Mouse (Mus musculus) bone marrow macrophage, adult 2 months (primary cell): ENCODE measurements around the gene 2510039O18Rik. TPM values are rescaled to one million over a fixed set of nuclear protein-coding genes. Genes with fewer than 3 reads are reported as not detected.

Experiments used
- H3K27ac ChIP-seq: 2 replicates; pipeline ENCODE4 v1.5.1; 2012; ENCODE audit warnings: low read depth, low read length; ENCODE audit not compliant: insufficient read depth
- H3K4me1 ChIP-seq: 2 replicates; pipeline ENCODE4 v1.6.1; 2012; ENCODE audit warnings: low read length; ENCODE audit not compliant: control insufficient read depth, insufficient read depth
- H3K4me3 ChIP-seq: 2 replicates; pipeline ENCODE4 v1.5.1; 2012; ENCODE audit warnings: mild to moderate bottlenecking, low read length, moderate library complexity; ENCODE audit not compliant: insufficient read depth
- CTCF ChIP-seq: IDR thresholded peaks from 2 replicates; pipeline ENCODE4 v1.5.1; 2012; ENCODE audit warnings: low read depth, mild to moderate bottlenecking, low read length, moderate library complexity
- POLR2A ChIP-seq: IDR thresholded peaks from 2 replicates; pipeline ENCODE4 v1.6.1; 2012; ENCODE audit warnings: mild to moderate bottlenecking, low read depth, low read length, borderline replicate concordance
- polyA plus RNA-seq: library from polyadenylated mRNA; stranded (reverse); fragments of >200 nt; gene quantifications from 2 replicates; pipeline ENCODE4 v1.2.4, GENCODE M21; 2012; ENCODE audit not compliant: missing spikeins, insufficient read depth, insufficient read length

The 2510039O18Rik gene
- polyA plus RNA-seq, 1 experiment: 57.5 TPM

- Histone ChIP-seq H3K27ac (no peak within 1 kb of the TSS), H3K4me3 (no peak within 1 kb of the TSS), H3K4me1 (no peaks in the 10 kb centered on the region)
- TF ChIP-seq CTCF (no peak), POLR2A (no peak)
These were observed 44.8 kb downstream of the 2510039O18Rik start, which contains the start of gene Nppb for GRCm38 (mm10) chr4:147985205-147986132. Gene Nppb (plus strand): TSS chr4:147985788.

- TF ChIP-seq POLR2A (no peak), CTCF (no peak)
- no peaks in the 10 kb centered on the region for H3K4me1 ChIP-seq
- H3K4me3 ChIP-seq: no peak overlapping the region
- H3K27ac ChIP-seq: no peak overlapping the region
These were observed 52.9 kb downstream of the 2510039O18Rik start for GRCm38 (mm10) chr4:147993571-147994095.

DNA sequence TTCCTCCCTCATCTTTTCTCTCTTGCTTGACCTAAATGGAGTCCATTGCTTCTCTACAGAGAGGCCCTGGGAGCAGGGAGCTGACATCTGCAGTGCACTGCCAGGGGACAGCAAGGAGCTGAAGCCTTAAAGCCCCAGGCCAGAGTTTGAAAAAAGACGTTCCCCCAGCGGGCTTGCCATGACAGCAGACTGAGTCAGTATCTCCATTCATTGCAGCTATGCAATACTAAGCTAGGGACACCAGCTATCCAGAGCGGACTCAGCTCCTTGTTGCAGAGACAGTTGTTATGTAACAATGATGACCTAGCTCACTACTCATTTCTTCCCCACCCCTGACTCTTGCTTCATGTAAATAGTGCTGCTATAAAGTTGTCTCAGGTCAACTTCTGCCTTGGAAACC, 54.6 kb downstream of the 2510039O18Rik start:
- no peaks in the 10 kb centered on the region for H3K4me1 ChIP-seq
- no peak overlapping the region for H3K27ac ChIP-seq
- TF ChIP-seq CTCF: no peak
- no peak for TF ChIP-seq POLR2A
- no peak overlapping the region for H3K4me3 ChIP-seq

Other genes with a start within 250 kb of the 2510039O18Rik start
- gene Zfp534, start 238.3 kb upstream of the 2510039O18Rik start, polyA plus RNA-seq: not detected in 2 replicates
- 34.6 and 38.2 TPM in 2 replicates for gene Zfp984, start 131.1 kb upstream of the 2510039O18Rik start, polyA plus RNA-seq
- 8.9 and 13.4 TPM in 2 replicates for gene Zfp933, start 92.5 kb upstream of the 2510039O18Rik start, polyA plus RNA-seq
- gene Miip, start 72.1 kb upstream of the 2510039O18Rik start, polyA plus RNA-seq: 37.6 and 37.7 TPM in 2 replicates
- gene Fv1, start 71.9 kb upstream of the 2510039O18Rik start, polyA plus RNA-seq: 2.2 and 2.9 TPM in 2 replicates
- 21.6 and 25.6 TPM in 2 replicates for gene Mfn2, start 36.2 kb upstream of the 2510039O18Rik start, polyA plus RNA-seq
- gene Plod1, start 4.1 kb upstream of the 2510039O18Rik start, polyA plus RNA-seq: 95.3 and 101 TPM in 2 replicates
- not detected in 2 replicates for gene Nppb, start 44.9 kb downstream of the 2510039O18Rik start, polyA plus RNA-seq
- not detected in 2 replicates for gene Nppa, start 59.8 kb downstream of the 2510039O18Rik start, polyA plus RNA-seq
- 8.2 and 9.0 TPM in 2 replicates for gene Clcn6, start 97.9 kb downstream of the 2510039O18Rik start, polyA plus RNA-seq
- 59.0 and 67.2 TPM in 2 replicates for gene Mthfr, start 98.2 kb downstream of the 2510039O18Rik start, polyA plus RNA-seq
- 34.0 and 34.7 TPM in 2 replicates for gene Agtrap, start 147.1 kb downstream of the 2510039O18Rik start, polyA plus RNA-seq
- gene Mad2l2, start 189.5 kb downstream of the 2510039O18Rik start, polyA plus RNA-seq: 30.5 and 30.6 TPM in 2 replicates
- gene Draxin, start 189.8 kb downstream of the 2510039O18Rik start, polyA plus RNA-seq: 0.20 TPM in 1 of 2 replicates, not detected in the other
- gene Fbxo6, start 211.2 kb downstream of the 2510039O18Rik start, polyA plus RNA-seq: 34.9 and 37.8 TPM in 2 replicates
- 5.9 and 8.3 TPM in 2 replicates for gene Fbxo44, start 219.6 kb downstream of the 2510039O18Rik start, polyA plus RNA-seq
- 0.43 TPM in 1 of 2 replicates, not detected in the other for gene Fbxo2, start 219.7 kb downstream of the 2510039O18Rik start, polyA plus RNA-seq